Mouse (Mus musculus) skeletal muscle tissue, adult 2 months (tissue): ENCODE measurements around the gene Wapl.
A peak's percentile ranks its signal among the peaks of the same experiment; 100 is the strongest.

Source experiments
- DNase-seq: peaks from one replicate; pipeline ENCODE4 v3.0.0-alpha.2; 2012; ENCODE audit warnings: low read depth, low spot score

Gene Wapl

DNA sequence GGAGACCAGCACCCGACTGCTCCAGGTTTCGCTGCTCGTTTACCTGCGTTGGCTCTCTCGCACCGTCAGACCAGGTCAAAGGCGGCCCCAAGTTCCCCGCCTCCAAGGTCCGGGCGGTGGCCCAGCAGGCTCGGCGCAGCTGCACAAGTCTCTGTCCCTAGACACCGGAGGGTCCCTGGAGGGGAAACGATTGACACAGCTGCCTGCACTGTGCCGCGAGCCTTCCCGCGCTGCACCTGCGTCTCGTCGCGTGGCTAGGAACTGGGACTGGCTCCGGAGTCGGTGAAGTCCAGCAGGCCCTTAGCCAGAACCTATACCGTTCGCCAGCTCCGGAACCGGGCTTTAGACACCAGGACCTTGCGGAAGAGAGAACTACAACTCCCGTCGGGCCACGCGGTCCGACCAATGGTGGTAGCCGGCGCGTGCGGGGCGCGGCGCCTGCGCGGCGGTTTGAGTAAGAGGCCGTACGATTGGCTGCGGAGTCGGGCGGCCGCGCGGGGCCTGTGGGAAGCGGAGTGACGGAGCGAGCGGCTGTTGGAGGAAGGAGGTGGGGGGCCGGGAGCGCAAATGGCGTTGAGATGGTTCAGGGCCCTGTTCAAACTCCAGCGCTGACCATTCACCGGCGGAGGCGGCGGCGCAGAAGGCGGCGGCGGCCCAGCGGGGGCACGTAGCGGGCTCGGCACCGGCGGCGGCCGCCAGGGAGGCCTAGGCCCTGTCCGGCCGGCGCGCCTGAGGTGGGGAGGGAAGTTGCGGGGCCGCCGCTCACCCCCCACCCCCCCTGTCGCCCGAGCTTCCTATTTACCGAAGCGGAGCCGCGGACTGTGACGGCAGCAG is at the start of gene Wapl:
Gene Wapl (plus strand): TSS at position 534 of the 834 bp plus-strand sequence.
- peak; percentile 93 for DNase-seq

DNA sequence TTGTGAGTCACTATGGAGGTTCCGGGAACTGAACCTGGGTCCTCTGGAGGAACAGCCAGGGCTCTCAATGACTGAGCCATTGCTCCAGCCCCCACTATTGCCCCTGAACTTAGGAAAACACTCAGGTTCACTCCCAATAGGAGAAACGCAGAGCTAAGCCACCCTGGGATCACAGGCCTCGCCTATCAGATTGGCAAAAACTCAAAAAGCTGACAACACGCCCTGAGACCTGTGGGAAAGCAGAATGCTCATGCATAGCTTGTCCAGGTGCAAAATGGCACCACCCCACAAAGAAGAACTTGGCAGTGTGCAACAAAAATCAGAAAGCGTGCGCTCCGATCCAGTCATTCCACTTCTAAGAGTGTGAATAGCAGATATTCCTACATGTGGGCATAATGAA is 46.9 kb upstream of the Wapl start:
- DNase-seq: no peak

DNA sequence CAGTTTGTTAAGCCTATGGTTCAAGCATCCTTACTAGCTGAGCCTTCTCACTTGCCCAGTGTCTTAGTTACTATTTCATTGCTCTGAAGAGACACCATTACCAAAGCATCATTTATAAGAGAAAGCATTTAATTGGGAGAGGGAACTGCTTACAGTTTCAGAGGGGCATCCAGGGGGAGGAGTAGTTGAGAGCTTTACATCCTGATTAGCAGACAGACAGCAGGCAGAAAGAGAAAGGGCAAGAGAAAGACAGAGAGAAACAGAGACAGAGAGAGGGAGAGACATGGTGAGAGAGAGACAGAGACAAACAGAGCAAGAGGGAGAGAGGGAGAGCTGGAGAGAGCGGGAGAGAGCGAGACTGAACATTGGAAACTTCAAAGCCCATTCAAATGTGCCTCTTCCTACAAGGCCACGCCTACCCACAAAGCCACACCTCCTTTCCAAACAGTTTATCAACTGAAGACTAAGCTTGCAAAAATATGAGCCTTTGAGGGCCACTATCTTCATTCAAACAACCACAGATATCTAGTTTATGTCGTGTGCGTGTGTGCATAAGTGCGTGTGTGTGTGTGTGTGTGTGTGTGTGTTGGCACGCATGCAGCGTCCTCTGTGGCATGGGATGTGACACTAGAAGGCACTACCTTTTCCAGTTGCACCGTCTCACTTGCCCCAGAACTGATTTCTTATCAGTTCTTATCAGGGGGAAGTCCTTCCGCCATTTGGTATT is 40.8 kb upstream of the Wapl start:
- no peak for DNase-seq

DNA sequence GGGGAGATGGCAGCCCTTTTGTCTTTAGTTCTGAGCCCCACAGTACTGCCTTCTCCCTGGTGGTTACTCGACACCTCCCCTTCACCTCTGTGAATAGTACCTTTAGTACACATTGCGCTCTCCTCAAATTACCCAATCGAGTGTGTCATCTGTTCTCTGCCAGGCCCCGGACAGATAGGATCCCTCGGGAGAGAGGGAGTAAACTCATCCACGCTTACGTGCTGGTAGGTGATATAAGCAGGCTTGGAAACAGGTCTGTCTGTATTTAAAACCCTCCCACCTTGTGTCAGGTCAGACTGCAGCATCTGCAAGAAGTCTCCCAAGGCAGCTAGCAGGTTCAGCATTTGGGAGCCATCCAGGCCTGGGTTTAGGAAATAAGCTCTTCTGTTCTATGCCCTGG is 38.5 kb upstream of the Wapl start:
- DNase-seq: no peak

DNA sequence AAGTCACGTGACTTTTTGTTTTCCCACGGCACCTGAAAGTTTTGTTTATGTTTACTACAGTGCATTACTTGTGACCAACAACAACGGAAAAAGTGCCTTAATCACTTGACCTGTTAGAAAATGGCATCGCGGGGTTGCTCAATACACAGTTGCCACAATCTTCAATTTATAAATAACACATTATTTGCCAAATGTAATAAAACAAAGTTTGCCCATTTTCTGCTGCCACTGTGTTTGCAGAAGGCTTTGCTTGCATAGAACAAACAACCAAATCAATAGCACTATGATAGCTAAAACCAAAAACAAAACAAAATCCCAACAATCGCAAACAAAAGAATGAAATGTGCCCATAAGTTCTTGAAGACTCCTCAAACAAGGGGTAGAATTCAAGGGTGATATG is 38.0 kb upstream of the Wapl start:
- no peak for DNase-seq

DNA sequence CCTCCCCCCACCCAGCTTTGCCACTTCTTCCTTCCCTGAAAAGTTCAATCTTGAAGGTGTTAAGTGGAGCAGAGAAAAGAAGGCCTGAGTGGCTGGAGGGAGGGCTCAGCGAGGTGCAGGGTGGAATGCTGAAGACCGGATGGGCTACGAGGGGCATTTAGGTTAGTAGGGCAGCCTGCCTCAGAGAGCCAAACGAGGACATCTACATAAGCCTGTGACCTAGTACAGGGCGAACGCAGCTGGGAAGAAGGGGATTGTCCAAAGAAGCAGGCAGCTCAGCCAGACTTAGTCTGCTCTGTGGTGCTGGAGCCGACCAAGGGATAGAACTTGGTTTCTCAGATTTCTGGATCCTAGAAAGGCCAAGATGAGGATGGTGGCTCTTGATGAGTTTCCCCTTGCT is 29.6 kb upstream of the Wapl start:
- DNase-seq: no peak

DNA sequence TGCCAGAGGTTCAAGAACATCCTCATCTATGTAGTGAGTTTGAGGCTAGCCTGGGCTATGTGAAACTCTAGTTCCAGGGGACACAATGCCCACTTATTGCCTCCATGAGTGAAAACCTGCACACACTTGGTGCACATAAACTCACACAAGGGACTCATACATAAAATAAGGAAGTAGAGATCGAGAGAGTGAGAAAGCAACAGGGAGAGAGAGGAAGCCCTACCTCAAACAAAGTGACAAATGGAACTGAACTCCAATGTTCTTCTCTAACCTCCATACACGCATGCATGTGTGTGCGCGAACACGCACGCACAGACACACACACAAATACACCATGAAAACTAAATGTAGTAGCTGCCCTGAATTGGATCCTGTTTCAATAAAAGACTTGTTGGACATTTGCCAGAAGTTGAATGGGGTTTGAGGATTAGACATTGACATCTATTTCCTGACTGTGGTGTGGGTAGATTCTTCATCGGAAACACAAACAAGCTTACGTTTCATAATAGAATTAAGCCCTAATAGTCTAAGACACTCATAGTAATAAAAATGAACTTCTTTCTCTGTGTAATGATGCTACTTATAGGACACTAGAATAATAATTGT is 25.8 kb upstream of the Wapl start:
- DNase-seq: no peak

DNA sequence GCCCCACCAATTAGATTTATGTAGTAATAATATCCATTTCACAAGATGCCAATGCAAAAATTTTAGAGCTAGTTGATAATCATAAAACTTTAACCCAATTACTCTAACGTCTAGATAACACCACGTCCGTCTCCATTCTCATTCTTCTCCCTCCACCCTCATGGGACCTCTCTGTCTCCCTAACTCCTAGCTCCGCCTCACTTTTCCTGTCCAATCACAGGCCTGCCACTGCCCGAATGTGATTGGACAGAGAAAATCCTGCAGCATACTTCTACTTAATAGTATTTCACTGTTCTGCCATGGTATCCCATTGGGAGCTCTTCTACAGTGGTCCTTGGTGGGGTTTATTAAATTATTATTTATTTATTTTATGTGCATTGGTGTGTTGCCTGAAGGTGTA is 16.6 kb upstream of the Wapl start:
- DNase-seq: no peak

DNA sequence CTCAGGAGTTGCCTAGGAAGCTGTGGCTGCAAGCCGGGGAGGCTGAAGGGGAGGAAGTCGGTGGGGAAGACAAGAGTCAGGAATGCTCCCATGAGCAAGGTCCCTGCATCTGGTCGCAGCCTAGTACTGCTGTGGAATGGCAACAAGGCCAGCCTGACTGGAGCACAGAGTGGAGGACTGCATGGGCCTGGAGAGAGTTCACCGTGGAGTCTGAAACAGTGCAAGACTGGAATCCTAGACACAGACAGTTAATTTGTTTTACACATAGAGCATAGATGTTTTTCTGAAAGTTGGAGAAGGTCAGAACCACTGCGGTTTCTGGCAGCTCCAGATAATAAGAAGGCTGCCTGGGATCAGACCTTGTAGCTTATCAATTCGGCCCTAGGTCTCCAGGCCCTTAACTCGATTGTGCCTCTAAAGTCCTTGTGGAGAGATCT is 13.4 kb upstream of the Wapl start:
- peak; percentile 7 for DNase-seq

DNA sequence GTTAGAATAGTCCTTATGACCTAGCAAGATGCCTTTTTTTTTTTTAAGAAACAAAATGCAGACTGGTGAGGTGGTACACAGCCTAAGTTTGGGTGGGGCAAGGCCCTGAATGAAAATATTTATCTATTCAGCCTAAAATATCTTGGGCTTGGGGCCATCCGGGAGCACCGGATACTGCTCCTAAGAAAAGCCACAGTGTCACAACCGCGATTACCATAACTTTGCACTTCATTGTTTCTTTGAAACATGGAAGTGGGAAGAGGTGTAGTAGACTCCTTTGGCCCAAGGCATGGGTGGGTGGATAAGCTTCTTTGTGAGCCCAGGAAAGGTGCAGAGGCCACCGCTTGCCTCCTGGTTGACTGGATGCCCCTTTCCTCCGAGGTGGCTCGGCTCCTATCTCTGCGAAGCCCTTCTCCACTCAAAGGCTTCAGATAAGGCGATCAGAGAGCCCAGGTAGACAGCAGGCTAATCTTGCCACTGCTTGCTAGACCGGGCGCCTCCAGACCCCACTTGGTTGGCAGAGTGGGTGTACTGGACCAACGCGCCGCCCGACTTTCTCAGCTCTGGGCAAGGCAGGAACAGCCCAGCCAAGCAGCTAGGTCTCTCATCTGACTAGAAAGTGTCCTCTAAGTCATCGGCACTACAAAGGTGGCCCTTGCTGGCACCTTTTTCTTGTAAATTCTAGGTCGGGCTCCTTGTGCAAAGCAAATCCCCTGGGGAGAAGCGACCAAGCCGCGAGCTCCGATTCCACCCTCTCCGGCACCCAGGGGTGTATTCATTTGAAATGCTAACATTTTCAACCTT is 12.7 kb upstream of the Wapl start:
- no peak for DNase-seq

DNA sequence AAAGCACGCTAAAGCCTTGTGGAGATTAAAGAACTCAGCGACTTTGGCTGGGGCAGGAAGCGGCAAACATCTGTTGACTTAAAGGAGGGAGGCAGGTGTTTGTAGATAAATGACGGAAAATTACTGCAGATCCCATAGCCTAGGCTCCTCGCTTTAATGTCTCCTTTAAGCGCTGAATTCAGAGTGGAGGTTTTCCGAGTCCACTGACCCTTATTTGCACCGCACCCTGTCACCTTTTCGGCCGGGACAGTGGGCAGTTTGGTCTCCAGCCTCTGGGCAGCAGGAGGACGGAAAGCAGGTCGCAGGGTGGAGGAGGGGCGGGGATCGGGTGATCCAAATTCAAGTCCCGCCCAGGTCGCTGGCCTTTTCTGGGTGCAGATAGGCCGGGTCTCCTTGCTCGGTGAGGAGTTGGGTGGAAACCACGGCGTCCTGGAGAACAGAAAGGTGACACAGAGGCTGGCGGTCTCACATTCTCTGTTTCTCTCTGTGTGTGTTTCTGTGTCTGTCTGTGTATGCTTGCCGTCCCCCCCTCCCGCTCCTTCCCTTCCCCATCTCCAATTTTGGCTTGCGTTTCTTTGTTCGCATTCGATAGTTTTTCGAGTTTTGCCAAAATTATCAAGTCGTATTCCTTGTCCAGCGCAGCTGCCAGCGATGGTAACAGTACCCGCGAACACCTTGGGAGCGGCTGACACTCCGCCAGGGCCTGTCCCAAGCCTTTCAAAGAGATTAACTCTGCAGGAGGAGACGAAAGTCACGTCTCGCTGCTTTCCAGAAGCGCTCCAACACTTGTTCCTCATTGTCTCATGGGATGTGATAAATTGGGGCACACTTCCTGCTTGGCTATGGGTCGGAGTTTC is 11.9 kb upstream of the Wapl start:
- DNase-seq: peak; percentile 53

DNA sequence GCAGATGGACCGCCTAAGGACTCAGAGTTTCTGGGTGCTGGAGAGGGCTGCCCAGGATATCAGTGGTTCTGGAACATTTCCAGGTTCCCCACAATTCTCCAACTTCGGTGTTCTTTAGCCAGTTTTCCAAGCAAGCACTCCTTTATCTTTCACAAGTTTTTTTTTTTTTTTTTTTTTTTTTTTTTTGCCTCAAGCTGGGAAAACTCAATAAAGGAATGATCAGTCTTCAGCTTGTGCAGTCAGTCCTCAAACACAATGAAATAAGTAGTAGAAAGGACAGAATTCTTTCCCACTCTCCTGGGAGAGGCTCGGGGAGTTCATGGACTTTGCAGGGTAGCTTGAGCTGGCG is 11.3 kb upstream of the Wapl start:
- DNase-seq: no peak

DNA sequence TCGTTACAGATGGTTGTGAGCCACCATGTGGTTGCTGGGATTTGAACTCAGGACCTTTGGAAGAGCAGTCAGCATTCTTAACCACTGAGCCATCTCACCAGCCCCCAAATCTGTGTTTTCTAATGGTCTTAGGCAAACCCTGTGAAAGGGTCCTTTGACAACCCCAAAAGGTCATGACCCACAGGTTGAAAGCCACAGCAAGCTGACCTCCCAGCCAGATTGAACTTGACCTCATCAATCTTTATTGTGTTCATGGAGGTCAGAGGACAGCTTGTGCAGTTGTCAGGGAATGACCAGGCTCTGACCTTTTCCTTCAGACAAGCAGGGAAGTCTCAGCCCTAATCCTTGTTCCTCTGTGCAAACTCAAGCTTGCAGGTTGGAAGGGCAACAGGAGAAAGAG is 10.3 kb upstream of the Wapl start:
- DNase-seq: no peak

DNA sequence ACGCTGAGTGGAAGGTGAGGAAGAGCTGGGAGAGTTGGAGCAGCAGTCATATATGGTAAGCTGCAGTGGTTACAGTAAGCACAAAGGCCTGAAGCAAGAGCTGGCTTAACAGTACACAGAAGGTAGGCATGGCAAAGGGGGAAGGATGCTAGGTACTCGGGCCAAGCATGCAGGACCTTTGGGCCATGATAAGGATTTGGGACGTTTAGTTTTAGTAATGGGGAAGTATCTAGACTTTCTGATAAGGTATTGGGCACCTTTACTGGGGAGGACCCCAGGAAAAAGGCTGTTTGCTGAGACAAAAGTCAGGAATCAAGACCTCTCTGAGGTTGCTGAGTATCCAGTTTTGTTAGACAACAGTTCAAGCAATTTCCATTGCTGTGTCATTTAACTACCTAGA is 4.6 kb upstream of the Wapl start:
- DNase-seq: no peak

DNA sequence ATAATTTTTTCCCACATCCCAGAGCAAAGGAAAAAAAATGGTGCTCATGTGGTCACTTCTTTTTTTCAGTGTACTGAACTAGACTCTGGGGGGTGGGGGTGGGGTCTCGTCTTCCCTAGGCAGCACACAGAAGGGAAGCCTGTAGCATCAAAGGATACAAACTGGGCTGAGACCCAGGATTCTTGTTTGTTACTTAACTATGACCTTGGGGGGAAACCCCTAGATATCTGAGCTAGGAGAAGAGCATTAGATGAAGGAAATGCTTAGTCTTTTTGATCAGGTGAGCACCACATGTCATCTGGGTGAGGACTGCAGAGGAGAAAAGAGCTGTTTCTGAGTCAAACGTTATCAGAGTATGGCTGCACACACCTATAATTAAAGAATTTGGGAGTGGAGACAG is 3.5 kb upstream of the Wapl start:
- DNase-seq: no peak

DNA sequence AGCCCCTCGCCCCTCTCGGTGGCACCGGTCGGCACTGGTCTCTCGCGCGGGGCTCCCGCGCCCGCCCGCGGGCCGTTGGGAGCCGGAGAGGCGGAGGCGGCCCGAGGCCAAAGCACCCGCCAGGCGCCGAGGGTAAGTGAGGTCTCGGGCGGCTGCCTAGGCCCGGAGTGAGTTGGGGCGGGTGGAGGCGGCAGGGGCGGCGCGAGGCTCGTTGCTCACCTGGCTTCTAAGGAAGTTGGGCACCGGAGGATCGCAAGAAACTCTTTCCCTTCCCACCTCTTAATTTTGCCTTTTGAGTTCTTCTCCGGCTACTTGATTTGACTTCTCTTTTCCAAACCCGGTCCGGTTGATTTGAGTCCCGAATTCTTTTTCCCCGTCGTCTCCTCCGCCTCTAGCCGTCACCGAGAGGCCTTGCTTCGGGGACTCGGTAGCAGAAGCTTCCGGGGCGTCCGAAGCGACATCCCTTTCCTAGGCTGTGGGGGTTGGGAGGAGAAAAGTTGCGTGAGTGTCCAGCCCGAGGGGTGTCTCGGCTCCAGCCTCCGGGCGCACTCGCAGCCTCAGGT is 582 bp downstream of the Wapl start:
- DNase-seq: peak; percentile 14

DNA sequence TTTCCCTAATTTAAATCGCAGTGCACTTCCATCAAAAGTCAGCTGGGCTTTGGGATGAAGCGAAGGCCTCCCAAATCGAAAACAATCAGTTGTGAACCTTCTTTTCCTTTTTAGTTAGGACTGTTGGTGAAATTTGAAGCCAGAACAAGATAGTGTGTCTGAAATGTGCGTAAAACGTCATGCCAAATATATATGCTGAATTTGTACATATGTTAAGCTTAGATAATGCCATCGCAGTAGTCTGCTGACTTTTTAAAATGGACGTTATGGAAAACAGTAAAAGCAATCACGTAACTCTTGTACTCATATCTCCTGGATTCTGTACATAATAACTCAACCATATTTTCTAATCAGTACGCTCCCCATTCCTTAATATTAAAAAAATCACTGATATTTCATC is 1.2 kb downstream of the Wapl start:
- no peak for DNase-seq

DNA sequence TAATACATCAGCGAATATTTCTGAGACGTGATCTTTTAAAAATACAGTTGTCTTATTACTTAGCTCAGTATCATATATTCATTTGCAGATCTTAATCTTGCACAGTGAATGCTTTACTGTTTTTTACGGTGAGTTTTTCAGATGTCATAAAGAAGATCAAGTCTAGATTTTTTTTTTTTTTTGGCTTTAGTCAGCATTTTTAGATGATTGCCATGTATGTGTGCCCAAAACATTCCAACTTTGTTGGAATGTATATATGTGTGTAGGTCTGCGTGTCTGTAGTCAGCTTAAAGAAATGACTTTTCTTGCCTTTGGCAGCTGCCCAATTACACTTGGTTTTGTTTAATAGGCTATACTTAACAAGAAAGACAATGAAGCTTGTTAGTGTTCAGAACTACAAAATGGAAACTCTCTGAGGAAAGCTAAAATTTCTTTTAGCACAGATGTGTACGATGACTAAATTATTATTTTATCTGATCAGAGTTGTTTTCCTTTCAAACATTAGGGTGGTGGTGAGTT is 1.7 kb downstream of the Wapl start:
- no peak for DNase-seq

DNA sequence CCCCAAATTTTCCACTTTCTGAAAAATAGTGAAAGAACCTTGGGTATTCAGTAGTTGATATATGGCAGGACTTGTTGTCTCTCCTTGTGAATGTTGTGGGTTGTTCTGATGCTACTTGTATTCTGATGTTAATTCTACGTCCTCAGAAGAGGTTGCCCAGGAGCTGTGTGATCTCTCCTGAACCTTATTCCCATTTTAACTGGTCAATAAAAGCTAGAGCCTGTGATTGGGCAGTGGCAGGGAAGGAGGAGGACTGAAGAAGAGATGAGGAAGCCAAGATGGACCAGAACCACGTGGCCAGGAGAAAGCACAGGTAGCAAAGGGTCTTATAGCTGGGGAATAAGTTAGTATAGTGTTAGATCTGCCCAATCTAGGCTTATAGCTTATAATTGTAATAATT is 7.1 kb downstream of the Wapl start:
- DNase-seq: no peak

DNA sequence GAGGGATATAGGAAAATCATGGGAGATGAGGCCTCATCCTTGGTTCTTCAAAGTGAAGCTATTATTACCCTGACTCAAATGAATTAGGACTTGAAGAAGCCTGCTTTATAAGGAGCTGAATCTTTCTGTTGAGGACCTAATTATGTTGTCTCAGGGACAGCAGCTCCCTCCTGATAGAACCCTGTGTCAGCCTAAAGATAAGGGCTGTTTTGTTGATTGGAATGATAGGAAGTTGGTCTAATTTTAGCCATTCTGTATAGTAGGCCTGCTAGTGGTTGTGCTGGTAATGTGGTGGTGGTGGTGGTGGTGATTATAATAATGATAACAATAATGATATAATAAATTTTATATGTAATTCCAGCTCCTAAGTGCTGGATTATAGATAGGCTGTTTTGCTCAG is 11.3 kb downstream of the Wapl start:
- DNase-seq: no peak

DNA sequence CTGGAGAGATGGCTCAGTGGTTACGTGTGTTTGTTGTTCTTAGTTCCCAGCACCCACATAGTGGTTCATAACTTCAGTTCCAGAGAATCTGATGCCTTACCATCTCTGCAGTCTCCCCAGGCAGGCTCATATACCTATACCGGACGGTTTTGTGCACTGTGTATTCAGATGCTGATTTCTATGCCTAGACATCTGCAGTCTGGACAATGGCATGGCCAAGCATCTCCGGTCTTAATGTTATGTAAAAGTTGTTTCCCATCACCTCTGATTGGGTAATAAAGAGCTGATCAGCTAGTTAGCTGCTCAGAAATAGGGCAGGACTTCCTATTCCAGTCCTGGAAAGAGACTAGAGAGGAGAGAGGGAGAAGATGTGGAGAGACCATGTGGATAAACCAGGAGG is 20.2 kb downstream of the Wapl start:
- no peak for DNase-seq
